Mouse (Mus musculus): ENCODE results near the gene Agbl1. TPM values are rescaled to one million over a fixed set of nuclear protein-coding genes. Genes with fewer than 3 reads are reported as not detected.

Gene Agbl1
- polyA plus RNA-seq, 1 experiment, result not detected

DNA sequence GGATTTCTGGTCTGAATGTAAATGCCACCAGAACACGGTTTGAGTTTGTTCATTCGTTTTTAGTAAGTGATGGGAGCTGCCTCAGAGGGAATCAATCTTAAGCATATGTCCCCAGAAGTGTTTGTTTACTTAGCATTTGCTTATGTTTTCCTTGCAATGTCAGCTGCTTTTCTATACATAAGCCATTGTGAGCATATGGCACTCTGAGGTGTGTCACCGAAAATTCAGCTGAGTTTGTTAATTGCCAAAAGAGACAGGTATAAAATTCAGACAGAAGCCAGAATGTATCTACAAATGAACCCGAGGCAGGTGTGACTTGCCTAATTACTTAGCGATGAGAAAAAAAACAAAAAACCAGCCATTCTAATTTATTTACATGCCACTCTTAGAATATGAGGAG lies 257.8 kb downstream of the Agbl1 start:
- H3K27me3 ChIP-seq (ENCODE audit: control insufficient read depth, insufficient read depth, low read length), result no peaks in the 10 kb centered on the region
- H3K27ac ChIP-seq (ENCODE audit: insufficient read depth, low read depth, low read length), result no peak overlapping the region
- TF ChIP-seq POLR2A (IDR thresholded peaks at IDR 0.05; ENCODE audit: low read depth, low read length), result no peak
- TF ChIP-seq CTCF (IDR thresholded peaks at IDR 0.05; ENCODE audit: extremely low read depth, insufficient read length, insufficient replicate concordance, low read depth, low read length), result no peak
- 76% methylated on average over 5 of the region's 5 CpGs for WGBS
- H3K36me3 ChIP-seq (ENCODE audit: control insufficient read depth, insufficient read depth, low read length), result no peaks in the 10 kb centered on the region
- H3K4me1 ChIP-seq (ENCODE audit: control insufficient read depth, insufficient read depth, insufficient read length, low read length), result no peaks in the 10 kb centered on the region
- H3K4me3 ChIP-seq (ENCODE audit: low read depth, low read length), result no peak overlapping the region

DNA sequence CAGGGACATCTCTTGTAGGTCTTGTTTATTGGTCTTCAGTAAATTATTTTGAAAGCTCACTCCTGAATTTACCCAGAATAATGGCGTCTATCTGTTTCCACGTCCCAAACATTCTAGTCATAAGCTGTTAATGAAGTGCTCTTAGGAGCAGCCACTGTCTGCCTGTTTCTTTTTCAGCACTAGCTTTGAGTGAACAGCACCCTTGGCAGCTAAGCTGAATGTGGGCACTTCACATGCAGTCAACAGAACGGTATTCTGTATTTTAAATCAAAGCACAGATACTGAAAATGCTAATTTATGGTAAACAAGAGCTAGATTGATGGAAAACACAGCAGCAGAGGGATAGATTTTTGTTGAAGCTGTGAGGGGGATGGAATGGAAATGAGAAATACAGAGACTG lies 294.6 kb downstream of the Agbl1 start:
- no peaks in the 10 kb centered on the region for H3K4me1 ChIP-seq (ENCODE audit: control insufficient read depth, insufficient read depth, insufficient read length, low read length)
- 31% methylated on average over 3 of the region's 3 CpGs for WGBS
- H3K27ac ChIP-seq (ENCODE audit: insufficient read depth, low read depth, low read length), result no peak overlapping the region
- no peak for TF ChIP-seq POLR2A (IDR thresholded peaks at IDR 0.05; ENCODE audit: low read depth, low read length)
- TF ChIP-seq CTCF (IDR thresholded peaks at IDR 0.05; ENCODE audit: extremely low read depth, insufficient read length, insufficient replicate concordance, low read depth, low read length), result no peak
- H3K27me3 ChIP-seq (ENCODE audit: control insufficient read depth, insufficient read depth, low read length), result no peaks in the 10 kb centered on the region
- no peaks in the 10 kb centered on the region for H3K36me3 ChIP-seq (ENCODE audit: control insufficient read depth, insufficient read depth, low read length)
- H3K4me3 ChIP-seq (ENCODE audit: low read depth, low read length), result no peak overlapping the region

DNA sequence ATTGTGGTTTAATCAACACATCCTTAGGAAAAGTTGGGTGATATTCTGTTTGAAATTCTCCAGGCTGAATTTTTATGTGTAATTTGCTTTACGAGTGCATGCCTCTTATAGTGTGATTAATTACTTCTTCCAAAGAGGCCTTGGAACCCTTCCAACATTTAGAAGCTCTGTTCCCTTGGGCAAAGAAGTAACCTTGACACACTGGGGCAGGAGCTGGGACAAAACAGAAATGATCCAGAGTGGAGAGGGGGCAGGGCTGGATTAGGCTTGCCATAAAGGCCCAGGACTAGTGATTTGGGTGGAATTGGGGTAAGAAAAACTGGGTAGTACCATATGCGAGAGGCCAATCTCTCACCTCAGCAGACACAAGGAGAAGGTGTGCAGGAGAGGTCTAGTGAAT lies 316.8 kb downstream of the Agbl1 start:
- H3K4me3 ChIP-seq (ENCODE audit: low read depth, low read length), result no peak overlapping the region
- no peaks in the 10 kb centered on the region for H3K27me3 ChIP-seq (ENCODE audit: control insufficient read depth, insufficient read depth, low read length)
- no peak overlapping the region for H3K27ac ChIP-seq (ENCODE audit: insufficient read depth, low read depth, low read length)
- TF ChIP-seq CTCF (IDR thresholded peaks at IDR 0.05; ENCODE audit: extremely low read depth, insufficient read length, insufficient replicate concordance, low read depth, low read length) (no peak), POLR2A (IDR thresholded peaks at IDR 0.05; ENCODE audit: low read depth, low read length) (no peak)
- 67% methylated on average over 2 of the region's 2 CpGs for WGBS
- H3K4me1 ChIP-seq (ENCODE audit: control insufficient read depth, insufficient read depth, insufficient read length, low read length), result no peaks in the 10 kb centered on the region
- H3K36me3 ChIP-seq (ENCODE audit: control insufficient read depth, insufficient read depth, low read length), result no peaks in the 10 kb centered on the region

DNA sequence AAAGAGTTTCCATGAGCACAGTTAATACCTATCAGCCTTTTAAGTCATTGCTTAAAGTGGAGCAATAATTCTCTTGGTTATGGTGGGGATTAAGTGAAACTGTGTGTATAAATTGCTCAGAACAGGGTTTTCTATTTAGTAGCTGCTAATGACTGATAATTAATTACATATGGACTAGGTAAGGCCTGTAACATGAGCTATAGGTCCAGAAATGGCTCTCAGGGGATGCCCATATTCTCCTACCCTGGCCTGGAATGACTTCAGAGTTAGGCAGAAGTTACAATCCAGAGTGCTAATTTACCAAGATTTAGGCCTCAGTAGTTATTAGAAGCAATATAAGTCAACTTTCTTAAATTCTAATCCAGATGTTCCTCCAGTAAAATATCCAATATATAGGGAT lies 317.6 kb downstream of the Agbl1 start:
- Histone ChIP-seq H3K36me3 (ENCODE audit: control insufficient read depth, insufficient read depth, low read length) (no peaks in the 10 kb centered on the region), H3K4me1 (ENCODE audit: control insufficient read depth, insufficient read depth, insufficient read length, low read length) (no peaks in the 10 kb centered on the region)
- TF ChIP-seq CTCF (IDR thresholded peaks at IDR 0.05; ENCODE audit: extremely low read depth, insufficient read length, insufficient replicate concordance, low read depth, low read length) (no peak), POLR2A (IDR thresholded peaks at IDR 0.05; ENCODE audit: low read depth, low read length) (no peak)

DNA sequence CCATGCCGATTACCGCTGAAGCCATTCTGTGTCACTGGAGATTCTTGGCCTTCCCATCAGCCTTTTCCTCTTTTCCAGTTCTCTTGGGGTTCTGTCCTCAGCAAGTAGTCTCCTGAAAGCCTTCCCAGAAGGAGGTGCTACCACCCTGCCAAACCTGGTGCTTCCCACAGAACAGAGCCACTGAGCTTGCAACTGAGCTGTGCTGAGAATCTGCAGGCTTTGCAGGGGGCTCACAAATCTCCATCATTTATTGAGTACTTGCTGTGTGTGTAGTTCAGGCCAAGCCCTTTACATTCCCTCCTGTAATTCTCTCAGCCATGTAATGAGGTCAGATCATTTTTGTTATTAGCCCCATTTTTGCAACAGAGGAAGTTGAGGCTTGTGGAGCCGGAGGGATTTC lies 322.2 kb downstream of the Agbl1 start:
- Histone ChIP-seq H3K36me3 (ENCODE audit: control insufficient read depth, insufficient read depth, low read length) (no peaks in the 10 kb centered on the region), H3K4me3 (ENCODE audit: low read depth, low read length) (no peak overlapping the region), H3K4me1 (ENCODE audit: control insufficient read depth, insufficient read depth, insufficient read length, low read length) (no peaks in the 10 kb centered on the region), H3K27ac (ENCODE audit: insufficient read depth, low read depth, low read length) (no peak overlapping the region), H3K27me3 (ENCODE audit: control insufficient read depth, insufficient read depth, low read length) (no peaks in the 10 kb centered on the region)
- 91% methylated on average over 3 of the region's 3 CpGs for WGBS
- TF ChIP-seq CTCF (IDR thresholded peaks at IDR 0.05; ENCODE audit: extremely low read depth, insufficient read length, insufficient replicate concordance, low read depth, low read length) (no peak), POLR2A (IDR thresholded peaks at IDR 0.05; ENCODE audit: low read depth, low read length) (no peak)

More for the DNA sequence above, 317.6 kb downstream of the Agbl1 start:
- H3K27ac ChIP-seq (ENCODE audit: insufficient read depth, low read depth, low read length), result no peak overlapping the region
- no peaks in the 10 kb centered on the region for H3K27me3 ChIP-seq (ENCODE audit: control insufficient read depth, insufficient read depth, low read length)
- H3K4me3 ChIP-seq (ENCODE audit: low read depth, low read length), result no peak overlapping the region

DNA sequence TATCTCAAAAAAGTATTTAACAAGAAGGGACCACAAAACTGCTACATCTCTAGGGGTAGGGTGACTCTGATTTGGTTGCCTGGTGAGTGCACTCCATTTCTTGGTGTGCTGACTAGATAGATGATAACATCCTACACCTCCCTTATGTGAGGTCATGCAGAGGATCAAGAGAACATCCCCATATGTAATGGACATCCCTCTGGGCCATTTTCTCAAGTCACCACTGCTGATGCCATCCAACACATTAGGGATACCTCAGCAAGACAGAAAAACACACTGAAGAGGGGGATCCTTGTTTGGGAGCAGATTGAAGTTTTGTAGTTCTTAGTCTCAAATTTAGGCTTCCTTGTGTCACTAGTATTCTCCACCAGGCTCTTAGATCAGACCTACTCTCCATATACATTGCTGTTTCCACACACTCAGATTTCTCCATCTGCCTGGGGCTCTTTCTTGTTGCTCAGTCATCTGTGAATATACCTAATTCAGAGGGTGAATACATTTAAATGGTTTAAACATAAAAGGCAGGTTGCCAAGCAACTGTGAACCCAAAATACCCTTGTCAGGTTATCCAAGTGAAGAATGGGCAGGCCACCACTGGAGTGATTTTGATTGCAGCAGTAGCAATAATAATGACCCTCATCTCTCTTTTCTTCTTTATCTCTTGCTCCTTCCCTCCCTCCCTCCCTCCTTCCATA lies 331.0 kb downstream of the Agbl1 start:
- Histone ChIP-seq H3K4me1 (ENCODE audit: control insufficient read depth, insufficient read depth, insufficient read length, low read length) (no peaks in the 10 kb centered on the region), H3K27me3 (ENCODE audit: control insufficient read depth, insufficient read depth, low read length) (no peaks in the 10 kb centered on the region), H3K4me3 (ENCODE audit: low read depth, low read length) (no peak overlapping the region), H3K36me3 (ENCODE audit: control insufficient read depth, insufficient read depth, low read length) (no peaks in the 10 kb centered on the region), H3K27ac (ENCODE audit: insufficient read depth, low read depth, low read length) (no peak overlapping the region)
- no peak for TF ChIP-seq CTCF (IDR thresholded peaks at IDR 0.05; ENCODE audit: extremely low read depth, insufficient read length, insufficient replicate concordance, low read depth, low read length)
- TF ChIP-seq POLR2A (IDR thresholded peaks at IDR 0.05; ENCODE audit: low read depth, low read length), result no peak

DNA sequence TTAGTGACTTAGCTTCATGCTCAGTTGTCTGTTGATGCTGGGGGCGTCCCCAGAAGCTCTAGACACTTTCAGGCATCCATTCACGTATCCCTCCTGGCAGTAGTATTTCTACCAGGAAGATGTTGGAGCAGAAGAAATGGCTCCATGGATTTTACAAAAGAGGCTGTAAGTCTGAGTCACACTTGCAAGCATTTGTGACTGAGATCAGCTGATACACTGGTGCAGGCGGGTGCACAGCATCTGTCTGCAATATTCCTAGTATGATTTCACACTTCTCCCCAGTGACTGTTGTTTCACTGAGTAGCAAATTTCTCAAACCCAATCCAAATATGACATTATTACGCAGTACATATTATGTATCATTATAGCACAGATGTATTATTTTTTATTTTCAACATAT lies 332.8 kb downstream of the Agbl1 start:
- Histone ChIP-seq H3K36me3 (ENCODE audit: control insufficient read depth, insufficient read depth, low read length) (no peaks in the 10 kb centered on the region), H3K27me3 (ENCODE audit: control insufficient read depth, insufficient read depth, low read length) (no peaks in the 10 kb centered on the region), H3K27ac (ENCODE audit: insufficient read depth, low read depth, low read length) (no peak overlapping the region), H3K4me3 (ENCODE audit: low read depth, low read length) (no peak overlapping the region), H3K4me1 (ENCODE audit: control insufficient read depth, insufficient read depth, insufficient read length, low read length) (no peaks in the 10 kb centered on the region)
- TF ChIP-seq CTCF (IDR thresholded peaks at IDR 0.05; ENCODE audit: extremely low read depth, insufficient read length, insufficient replicate concordance, low read depth, low read length) (no peak), POLR2A (IDR thresholded peaks at IDR 0.05; ENCODE audit: low read depth, low read length) (no peak)
- WGBS, result 70% methylated on average over 4 of the region's 4 CpGs

All from small intestine, adult 2 months (tissue).